Mouse (Mus musculus) liver, postnatal 0 days (tissue): ENCODE measurements around the gene Smyd1. TPM values are rescaled to one million over a fixed set of nuclear protein-coding genes. Genes with fewer than 3 reads are reported as not detected.

Experiments
- ATAC-seq: fragments of 200-750 bp; cut with Nextera tagmentation; 2 replicates; pipeline ENCODE4 v1.8.0; 2017; ENCODE audit warnings: mild to moderate bottlenecking, moderate library complexity
- DNase-seq: peaks from one replicate; pipeline ENCODE4 v3.0.0-alpha.2; 2016
- H3K27ac ChIP-seq: fragments of 300-500 bp; sonication (generic); 2 replicates; pipeline ENCODE4 v1.5.1; 2014; ENCODE audit warnings: antibody characterized with exemption, moderate library complexity, mild to moderate bottlenecking, low read depth
- H3K27me3 ChIP-seq: fragments of 300-500 bp; sonication (generic); 2 replicates; pipeline ENCODE4 v1.6.1; 2014; ENCODE audit warnings: low read length, control low read depth, mixed read lengths; ENCODE audit not compliant: insufficient read depth
- H3K36me3 ChIP-seq: fragments of 300-500 bp; sonication (generic); replicated peaks from 2 replicates; pipeline ENCODE4 v1.6.1; 2014; ENCODE audit warnings: mild to moderate bottlenecking, control low read depth, low read length, moderate library complexity, mixed read lengths; ENCODE audit not compliant: insufficient read depth
- H3K4me1 ChIP-seq: fragments of 300-500 bp; sonication (generic); 2 replicates; pipeline ENCODE4 v1.6.1; 2014; ENCODE audit warnings: antibody characterized with exemption, mild to moderate bottlenecking, control low read depth; ENCODE audit not compliant: insufficient read depth
- H3K4me2 ChIP-seq: fragments of 300-500 bp; sonication (generic); 2 replicates; pipeline ENCODE4 v1.6.1; 2014; ENCODE audit warnings: low read depth, mild to moderate bottlenecking, low read length, moderate library complexity, mixed read lengths
- H3K4me3 ChIP-seq: fragments of 300-500 bp; sonication (generic); 2 replicates; pipeline ENCODE4 v1.5.1; 2014; ENCODE audit warnings: low read depth, low read length
- H3K9ac ChIP-seq: fragments of 300-500 bp; sonication (generic); replicated peaks from 2 replicates; pipeline ENCODE4 v1.6.1; 2014; ENCODE audit warnings: mild to moderate bottlenecking, moderate library complexity
- H3K9me3 ChIP-seq: fragments of 300-500 bp; sonication (generic); 2 replicates; pipeline ENCODE4 v1.6.1; 2016; ENCODE audit warnings: mild to moderate bottlenecking, control low read depth, low read length, mixed read lengths
- CTCF ChIP-seq: sonication (generic); IDR thresholded peaks from 2 replicates; pipeline ENCODE4 v1.5.1; 2016; ENCODE audit warnings: antibody characterized with exemption, low read depth
- EP300 ChIP-seq: IDR thresholded peaks from 2 replicates; pipeline ENCODE4 v1.6.1; 2016; ENCODE audit warnings: antibody characterized with exemption, low read depth, mild to moderate bottlenecking
- WGBS: fragments of 180-500 bp; shearing (Covaris S2); extraction: QIAGEN DNeasy Blood & Tissue Kit; methylation state at CpG from one replicate; pipeline ENCODE4 v1.1.7; 2014; ENCODE audit not compliant: insufficient replicate concordance; 5-methylcytosine and 5-hydroxymethylcytosine counted together
- polyA plus RNA-seq: library from polyadenylated mRNA; unstranded; fragments of >200 nt; fragmentation: Nextera tagmentation; extraction: Ambion mirVana; gene quantifications from 2 replicates; pipeline ENCODE4 v1.2.1, GENCODE M21; 2015

Gene Smyd1
- polyA plus RNA-seq, 1 experiment from 2014 or later: 0.22 TPM

GRCm38 (mm10) chr6:71258562-71258961, 63.5 kb downstream of the Smyd1 start:
- no peak overlapping the region for H3K9ac ChIP-seq
- WGBS: 39% methylated on average over 2 of the region's 2 CpGs
- H3K27me3 ChIP-seq: no peaks in the 10 kb centered on the region
- H3K4me2 ChIP-seq: no peak overlapping the region
- H3K4me3 ChIP-seq: no peak overlapping the region
- no peaks in the 10 kb centered on the region for H3K36me3 ChIP-seq
- no peak for DNase-seq
- H3K9me3 ChIP-seq: no peaks in the 10 kb centered on the region
- TF ChIP-seq CTCF (no peak), EP300 (no peak)
- H3K4me1 ChIP-seq: peaks cover 5% of the 10 kb centered on the region
- H3K27ac ChIP-seq: no peak overlapping the region
- ATAC-seq: no peak

GRCm38 (mm10) chr6:71257375-71257774, 64.7 kb downstream of the Smyd1 start:
- H3K4me1 ChIP-seq: peaks cover 5% of the 10 kb centered on the region
- DNase-seq (no peak), ATAC-seq (no peak)
- no peaks in the 10 kb centered on the region for H3K27me3 ChIP-seq
- H3K27ac ChIP-seq: no peak overlapping the region
- H3K36me3 ChIP-seq: no peaks in the 10 kb centered on the region
- no peak overlapping the region for H3K9ac ChIP-seq
- H3K4me3 ChIP-seq: no peak overlapping the region
- no peak for TF ChIP-seq CTCF
- TF ChIP-seq EP300: no peak
- H3K4me2 ChIP-seq: no peak overlapping the region
- H3K9me3 ChIP-seq: no peaks in the 10 kb centered on the region
- 77% methylated on average over 1 of the region's 1 CpGs for WGBS

GRCm38 (mm10) chr6:71256166-71256565, 65.9 kb downstream of the Smyd1 start:
- 91% methylated on average over 10 of the region's 10 CpGs for WGBS
- TF ChIP-seq CTCF: no peak
- no peak for TF ChIP-seq EP300
- no peak overlapping the region for H3K4me3 ChIP-seq
- peaks cover 5% of the 10 kb centered on the region for H3K4me1 ChIP-seq
- H3K27ac ChIP-seq: no peak overlapping the region
- no peak for DNase-seq
- H3K9ac ChIP-seq: no peak overlapping the region
- H3K27me3 ChIP-seq: no peaks in the 10 kb centered on the region
- ATAC-seq: no peak
- H3K36me3 ChIP-seq: no peaks in the 10 kb centered on the region
- no peak overlapping the region for H3K4me2 ChIP-seq
- no peaks in the 10 kb centered on the region for H3K9me3 ChIP-seq

GRCm38 (mm10) chr6:71254456-71254855, 67.6 kb downstream of the Smyd1 start:
- H3K9me3 ChIP-seq: no peaks in the 10 kb centered on the region
- peaks cover 4% of the 10 kb centered on the region for H3K4me1 ChIP-seq
- no peaks in the 10 kb centered on the region for H3K36me3 ChIP-seq
- TF ChIP-seq EP300 (no peak), CTCF (no peak)
- WGBS: 83% methylated on average over 6 of the region's 6 CpGs
- DNase-seq (no peak), ATAC-seq (no peak)
- no peak overlapping the region for H3K9ac ChIP-seq
- H3K4me3 ChIP-seq: no peak overlapping the region
- no peak overlapping the region for H3K4me2 ChIP-seq
- H3K27me3 ChIP-seq: no peaks in the 10 kb centered on the region
- no peak overlapping the region for H3K27ac ChIP-seq

GRCm38 (mm10) chr6:71250951-71251350, 71.1 kb downstream of the Smyd1 start:
- DNase-seq (no peak), ATAC-seq (no peak)
- Histone ChIP-seq H3K27me3 (no peaks in the 10 kb centered on the region), H3K9ac (no peak overlapping the region), H3K9me3 (no peaks in the 10 kb centered on the region), H3K4me2 (no peak overlapping the region), H3K4me1 (peaks cover 15% of the 10 kb centered on the region), H3K27ac (no peak overlapping the region), H3K36me3 (no peaks in the 10 kb centered on the region), H3K4me3 (no peak overlapping the region)
- 73% methylated on average over 8 of the region's 8 CpGs for WGBS
- no peak for TF ChIP-seq EP300
- TF ChIP-seq CTCF: no peak

GRCm38 (mm10) chr6:71249615-71250014, 72.4 kb downstream of the Smyd1 start:
- TF ChIP-seq EP300 (no peak), CTCF (no peak)
- 58% methylated on average over 3 of the region's 3 CpGs for WGBS
- Histone ChIP-seq H3K9ac (no peak overlapping the region), H3K27me3 (no peaks in the 10 kb centered on the region), H3K9me3 (no peaks in the 10 kb centered on the region), H3K27ac (no peak overlapping the region), H3K36me3 (no peaks in the 10 kb centered on the region), H3K4me1 (peaks cover 15% of the 10 kb centered on the region), H3K4me3 (no peak overlapping the region), H3K4me2 (no peak overlapping the region)
- DNase-seq (no peak), ATAC-seq (peak; percentile 79)

- DNase-seq: no peak
- WGBS: 82% methylated on average over 1 of the region's 1 CpGs
- TF ChIP-seq EP300 (no peak), CTCF (no peak)
- no peak overlapping the region for H3K9ac ChIP-seq
- H3K27me3 ChIP-seq: no peaks in the 10 kb centered on the region
- no peak overlapping the region for H3K4me3 ChIP-seq
- peaks cover 15% of the 10 kb centered on the region for H3K4me1 ChIP-seq
- no peaks in the 10 kb centered on the region for H3K36me3 ChIP-seq
- no peak overlapping the region for H3K27ac ChIP-seq
- no peak for ATAC-seq
- no peaks in the 10 kb centered on the region for H3K9me3 ChIP-seq
- no peak overlapping the region for H3K4me2 ChIP-seq
Measured at GRCm38 (mm10) chr6:71248420-71248819, 73.6 kb downstream of the Smyd1 start.
